Mouse (Mus musculus): Measurements from ENCODE around the gene St8sia1. TPM values are rescaled to one million over a fixed set of nuclear protein-coding genes. Genes with fewer than 3 reads are reported as not detected.

Gene St8sia1
- polyA plus RNA-seq, 1 experiment from 2014 or later: 1.4 TPM

DNA sequence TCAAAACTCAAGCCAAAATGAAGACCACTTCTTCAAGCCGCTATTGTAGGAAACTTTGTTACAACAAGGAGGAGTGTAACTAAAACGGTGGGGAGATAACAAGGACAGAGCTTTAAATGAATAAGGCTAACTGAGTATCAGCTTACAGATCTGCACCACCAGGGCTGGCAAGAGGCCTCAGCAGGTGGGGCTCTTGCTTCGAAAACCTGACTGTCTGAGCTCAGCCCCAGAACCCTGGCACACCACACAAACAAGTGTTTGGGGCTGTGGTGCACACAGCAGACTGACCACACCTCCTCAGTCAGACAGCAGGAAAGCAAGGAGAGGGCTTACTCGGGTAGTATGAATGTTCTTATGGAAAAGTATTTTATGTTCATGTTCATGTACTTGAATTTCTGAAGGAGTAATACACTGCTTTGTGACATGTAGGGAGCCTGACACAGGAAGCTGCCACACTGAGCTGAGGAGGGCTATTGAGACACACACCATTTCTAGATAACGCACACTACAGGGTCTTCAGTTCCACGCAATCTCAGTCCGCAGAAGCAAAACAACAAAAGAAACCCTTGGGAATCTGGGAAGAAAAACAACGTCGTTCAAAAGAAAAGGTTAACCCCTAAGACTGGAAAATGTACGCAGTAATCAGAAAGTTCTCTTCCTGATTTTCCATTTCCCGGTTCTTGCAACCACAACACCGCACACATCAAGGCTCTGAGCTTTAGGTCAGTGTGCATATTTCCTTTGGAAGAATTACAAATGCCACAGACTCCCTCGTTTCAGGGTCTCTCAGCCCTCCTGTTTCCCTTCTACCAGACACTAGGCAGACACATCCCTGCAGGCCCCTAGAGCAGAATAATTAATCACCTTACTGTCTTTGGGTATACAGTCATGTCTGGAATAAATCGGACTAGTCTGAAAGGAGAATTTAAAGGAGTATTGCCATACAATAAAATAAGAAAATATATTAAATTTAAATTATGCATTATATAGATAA, 29.8 kb upstream of the St8sia1 start:
- H3K4me2 ChIP-seq (ENCODE audit: low read depth, low read length): 0 out of 2 replicates have a peak overlapping the region, but pooled peaks have one; percentile 22
- H3K27ac ChIP-seq (ENCODE audit: low read length): peak overlapping the region; percentile 11; the same call in 1 of the 2 replicates
- H3K4me1 ChIP-seq (ENCODE audit: control insufficient read depth, insufficient read depth, low read length): peaks cover 10% of the 10 kb centered on the region
- 25% methylated on average over 14 of the region's 14 CpGs for WGBS
- no peak overlapping the region for H3K9ac ChIP-seq (ENCODE audit: low read depth, low read length)
- H3K27me3 ChIP-seq (replicated peaks; ENCODE audit: control insufficient read depth, insufficient read depth, low read length): no peaks in the 10 kb centered on the region
- no peaks in the 10 kb centered on the region for H3K36me3 ChIP-seq (ENCODE audit: control insufficient read depth, insufficient read depth, low read length)
- ATAC-seq: peak; percentile 55
- H3K9me3 ChIP-seq (ENCODE audit: control insufficient read depth, low read length): no peaks in the 10 kb centered on the region
- no peak overlapping the region for H3K4me3 ChIP-seq (ENCODE audit: low read length)

DNA sequence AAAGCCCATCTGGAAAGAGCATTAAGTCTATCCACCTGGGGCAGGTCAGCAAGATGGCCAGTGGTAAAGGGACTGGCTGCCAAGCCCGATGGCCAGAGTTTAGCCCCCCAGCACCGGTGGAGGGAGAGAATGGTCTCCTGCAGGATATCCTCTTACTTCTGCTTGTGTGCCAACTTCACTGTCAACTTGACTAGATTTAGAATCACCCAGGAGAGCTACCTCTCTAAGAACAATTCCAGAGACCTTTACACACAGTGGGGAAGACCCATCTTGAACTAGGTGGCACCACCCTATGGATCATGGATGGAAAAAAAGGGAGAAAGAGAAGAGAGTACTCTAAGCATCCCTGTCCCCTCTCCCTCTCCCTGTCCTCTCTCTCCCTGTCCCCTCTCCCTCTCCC, 28.7 kb upstream of the St8sia1 start:
- H3K4me2 ChIP-seq (ENCODE audit: low read depth, low read length): no peak overlapping the region
- H3K4me3 ChIP-seq (ENCODE audit: low read length): no peak overlapping the region
- no peak for ATAC-seq
- H3K27ac ChIP-seq (ENCODE audit: low read length): no peak overlapping the region
- H3K9me3 ChIP-seq (ENCODE audit: control insufficient read depth, low read length): no peaks in the 10 kb centered on the region
- 69% methylated on average over 2 of the region's 2 CpGs for WGBS
- no peaks in the 10 kb centered on the region for H3K36me3 ChIP-seq (ENCODE audit: control insufficient read depth, insufficient read depth, low read length)
- no peaks in the 10 kb centered on the region for H3K27me3 ChIP-seq (replicated peaks; ENCODE audit: control insufficient read depth, insufficient read depth, low read length)
- no peak overlapping the region for H3K9ac ChIP-seq (ENCODE audit: low read depth, low read length)
- peaks cover 10% of the 10 kb centered on the region for H3K4me1 ChIP-seq (ENCODE audit: control insufficient read depth, insufficient read depth, low read length)

DNA sequence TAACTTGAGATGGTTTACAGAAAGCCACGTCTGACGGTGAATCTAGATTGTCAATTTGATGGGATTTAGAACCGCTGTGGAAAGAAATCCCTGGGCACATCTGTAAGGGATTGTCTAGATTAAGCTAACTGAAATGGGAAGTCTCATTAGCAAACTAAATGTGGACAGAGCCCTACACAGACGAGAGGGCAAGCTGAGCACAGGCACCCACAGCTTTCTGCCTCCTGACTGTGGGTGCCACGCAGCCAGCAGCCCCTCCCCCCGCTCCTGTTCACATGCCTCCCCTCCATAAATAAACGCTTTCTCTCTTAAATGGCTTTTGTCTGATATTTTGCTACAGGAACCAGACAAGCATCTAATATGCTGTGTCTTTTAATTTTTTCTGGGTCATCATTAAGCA, 27.8 kb upstream of the St8sia1 start:
- peaks cover 10% of the 10 kb centered on the region for H3K4me1 ChIP-seq (ENCODE audit: control insufficient read depth, insufficient read depth, low read length)
- H3K4me3 ChIP-seq (ENCODE audit: low read length): no peak overlapping the region
- no peaks in the 10 kb centered on the region for H3K9me3 ChIP-seq (ENCODE audit: control insufficient read depth, low read length)
- H3K36me3 ChIP-seq (ENCODE audit: control insufficient read depth, insufficient read depth, low read length): no peaks in the 10 kb centered on the region
- no peaks in the 10 kb centered on the region for H3K27me3 ChIP-seq (replicated peaks; ENCODE audit: control insufficient read depth, insufficient read depth, low read length)
- 49% methylated on average over 7 of the region's 7 CpGs for WGBS
- no peak overlapping the region for H3K9ac ChIP-seq (ENCODE audit: low read depth, low read length)
- no peak overlapping the region for H3K4me2 ChIP-seq (ENCODE audit: low read depth, low read length)
- no peak for ATAC-seq
- no peak overlapping the region for H3K27ac ChIP-seq (ENCODE audit: low read length)

DNA sequence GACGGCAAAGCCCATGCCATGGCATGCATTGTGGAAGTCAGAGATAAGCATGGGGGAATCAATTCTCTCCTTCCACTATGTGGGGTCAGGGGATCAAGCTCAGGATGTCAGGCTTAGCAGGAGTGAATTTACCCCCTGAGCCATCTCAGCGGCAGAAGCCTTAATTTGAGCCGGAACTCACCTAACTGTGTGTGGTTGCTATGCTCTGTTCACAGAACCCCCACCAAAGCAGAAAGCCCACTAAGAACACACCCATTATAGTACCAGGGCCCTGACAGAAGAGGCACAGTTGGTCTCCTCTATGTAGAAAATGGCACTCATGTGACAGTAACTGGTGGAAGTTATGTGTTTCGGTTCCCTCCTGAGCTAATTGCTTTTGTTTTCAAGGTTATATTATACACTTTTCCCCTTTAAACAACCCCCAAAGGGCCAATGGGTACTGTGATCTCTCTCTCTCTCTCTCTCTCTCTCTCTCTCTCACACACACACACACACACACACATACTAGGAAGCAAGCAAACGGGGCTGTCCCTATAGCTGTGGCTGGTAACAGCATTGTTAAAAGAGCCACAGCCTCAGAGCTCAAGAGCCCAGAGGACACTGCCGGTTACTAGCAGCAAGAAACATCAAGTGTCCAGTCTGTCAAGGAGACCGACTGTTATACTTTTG, 27.3 kb upstream of the St8sia1 start:
- Histone ChIP-seq H3K9ac (ENCODE audit: low read depth, low read length) (no peak overlapping the region), H3K9me3 (ENCODE audit: control insufficient read depth, low read length) (no peaks in the 10 kb centered on the region), H3K4me2 (ENCODE audit: low read depth, low read length) (no peak overlapping the region), H3K27ac (ENCODE audit: low read length) (no peak overlapping the region), H3K36me3 (ENCODE audit: control insufficient read depth, insufficient read depth, low read length) (no peaks in the 10 kb centered on the region), H3K4me1 (ENCODE audit: control insufficient read depth, insufficient read depth, low read length) (peaks cover 10% of the 10 kb centered on the region), H3K27me3 (replicated peaks; ENCODE audit: control insufficient read depth, insufficient read depth, low read length) (no peaks in the 10 kb centered on the region), H3K4me3 (ENCODE audit: low read length) (no peak overlapping the region)
- 47% methylated on average over 7 of the region's 7 CpGs for WGBS
- ATAC-seq: no peak

DNA sequence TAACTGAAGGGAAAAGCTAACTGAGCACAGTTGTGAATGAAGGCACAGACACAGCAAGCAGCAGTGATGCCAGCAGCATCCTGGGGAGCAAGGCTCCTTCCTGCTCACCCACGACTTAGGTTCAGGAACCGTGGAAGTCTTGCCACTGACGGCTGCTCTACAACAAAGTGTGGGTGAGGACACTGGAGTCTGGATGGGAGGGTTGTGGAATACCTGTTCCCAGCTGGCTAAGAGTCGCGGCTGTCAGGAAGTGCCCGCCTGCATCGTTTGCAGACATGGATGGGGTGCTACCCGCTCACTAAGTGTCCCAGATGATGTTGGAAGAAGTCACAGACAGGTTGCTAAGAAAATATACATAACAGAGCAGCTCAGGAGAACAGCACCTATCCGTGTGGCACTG, 26.3 kb upstream of the St8sia1 start:
- WGBS: 73% methylated on average over 9 of the region's 9 CpGs
- Histone ChIP-seq H3K4me2 (ENCODE audit: low read depth, low read length) (no peak overlapping the region), H3K9ac (ENCODE audit: low read depth, low read length) (no peak overlapping the region), H3K9me3 (ENCODE audit: control insufficient read depth, low read length) (no peaks in the 10 kb centered on the region), H3K4me1 (ENCODE audit: control insufficient read depth, insufficient read depth, low read length) (peaks cover 10% of the 10 kb centered on the region), H3K4me3 (ENCODE audit: low read length) (no peak overlapping the region), H3K36me3 (ENCODE audit: control insufficient read depth, insufficient read depth, low read length) (no peaks in the 10 kb centered on the region), H3K27me3 (replicated peaks; ENCODE audit: control insufficient read depth, insufficient read depth, low read length) (no peaks in the 10 kb centered on the region), H3K27ac (ENCODE audit: low read length) (no peak overlapping the region)
- no peak for ATAC-seq

DNA sequence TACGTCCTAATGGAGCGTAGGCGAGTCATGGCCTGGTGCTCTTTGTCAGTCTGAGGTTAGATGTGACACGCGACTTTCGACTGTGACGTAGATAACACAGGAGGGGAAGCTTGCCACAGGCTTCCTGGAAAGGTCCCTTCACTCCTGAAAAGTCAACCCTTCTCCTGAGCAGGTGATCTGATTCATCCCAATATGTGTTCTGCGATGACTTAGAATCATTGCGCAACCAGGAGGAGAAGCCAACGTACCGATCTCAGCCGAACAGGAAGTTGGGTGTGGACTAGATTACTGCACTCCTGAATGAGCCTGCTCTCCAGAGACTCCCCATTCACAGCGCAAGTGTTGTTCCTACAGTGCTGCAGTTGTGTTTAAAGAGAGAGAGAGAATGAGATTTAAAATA, 25.2 kb upstream of the St8sia1 start:
- ATAC-seq: peak; percentile 38; the same call in 1 of the 2 replicates
- H3K4me3 ChIP-seq (ENCODE audit: low read length): no peak overlapping the region
- no peaks in the 10 kb centered on the region for H3K27me3 ChIP-seq (replicated peaks; ENCODE audit: control insufficient read depth, insufficient read depth, low read length)
- no peak overlapping the region for H3K4me2 ChIP-seq (ENCODE audit: low read depth, low read length)
- no peak overlapping the region for H3K27ac ChIP-seq (ENCODE audit: low read length)
- WGBS: 75% methylated on average over 13 of the region's 13 CpGs
- peaks cover 6% of the 10 kb centered on the region for H3K4me1 ChIP-seq (ENCODE audit: control insufficient read depth, insufficient read depth, low read length)
- no peak overlapping the region for H3K9ac ChIP-seq (ENCODE audit: low read depth, low read length)
- no peaks in the 10 kb centered on the region for H3K9me3 ChIP-seq (ENCODE audit: control insufficient read depth, low read length)
- H3K36me3 ChIP-seq (ENCODE audit: control insufficient read depth, insufficient read depth, low read length): no peaks in the 10 kb centered on the region

DNA sequence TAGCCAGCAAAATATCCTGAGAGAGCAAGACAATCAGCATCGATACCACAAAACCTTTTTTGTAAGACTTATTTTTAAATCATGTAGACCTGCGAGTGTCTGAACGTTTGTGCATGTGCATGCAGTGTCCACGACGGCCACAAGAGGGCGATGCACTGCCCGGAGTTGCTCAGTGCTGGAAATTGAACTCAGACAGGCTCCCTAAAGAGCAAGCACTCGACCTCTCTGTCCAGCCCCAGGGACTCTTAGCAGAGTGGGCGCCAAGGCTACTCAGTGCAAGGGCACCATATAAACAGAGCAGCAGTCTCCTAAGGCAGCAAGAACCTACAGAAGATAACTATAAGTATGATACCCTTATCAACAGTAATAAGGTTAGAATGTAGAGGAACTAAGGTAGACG, 24.5 kb upstream of the St8sia1 start:
- H3K4me3 ChIP-seq (ENCODE audit: low read length): no peak overlapping the region
- H3K27ac ChIP-seq (ENCODE audit: low read length): no peak overlapping the region
- no peak for ATAC-seq
- H3K9me3 ChIP-seq (ENCODE audit: control insufficient read depth, low read length): no peaks in the 10 kb centered on the region
- H3K4me1 ChIP-seq (ENCODE audit: control insufficient read depth, insufficient read depth, low read length): peaks cover 2% of the 10 kb centered on the region
- H3K27me3 ChIP-seq (replicated peaks; ENCODE audit: control insufficient read depth, insufficient read depth, low read length): no peaks in the 10 kb centered on the region
- no peak overlapping the region for H3K9ac ChIP-seq (ENCODE audit: low read depth, low read length)
- no peaks in the 10 kb centered on the region for H3K36me3 ChIP-seq (ENCODE audit: control insufficient read depth, insufficient read depth, low read length)
- H3K4me2 ChIP-seq (ENCODE audit: low read depth, low read length): no peak overlapping the region
- 29% methylated on average over 10 of the region's 10 CpGs for WGBS

DNA sequence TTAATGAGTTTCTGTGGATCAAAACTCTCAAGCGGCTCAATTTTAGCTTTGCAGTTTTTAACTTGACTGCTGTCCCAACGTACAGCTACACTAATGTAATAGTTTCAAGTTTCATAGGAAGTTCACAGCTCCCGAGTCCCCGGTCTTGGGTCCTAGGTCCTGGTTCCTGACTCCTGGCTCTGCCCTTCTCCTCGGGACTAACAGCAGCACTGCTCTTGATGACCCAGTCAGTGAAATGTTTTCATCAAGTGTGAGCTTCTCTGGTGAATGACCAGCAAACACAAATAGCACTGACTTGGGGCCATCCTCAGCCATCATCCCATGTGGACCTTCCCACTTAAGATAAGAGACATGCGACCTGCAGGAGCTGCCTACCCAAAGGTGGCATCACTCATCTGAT, 24.0 kb upstream of the St8sia1 start:
- no peaks in the 10 kb centered on the region for H3K4me1 ChIP-seq (ENCODE audit: control insufficient read depth, insufficient read depth, low read length)
- H3K27ac ChIP-seq (ENCODE audit: low read length): no peak overlapping the region
- no peak overlapping the region for H3K9ac ChIP-seq (ENCODE audit: low read depth, low read length)
- no peak overlapping the region for H3K4me2 ChIP-seq (ENCODE audit: low read depth, low read length)
- H3K4me3 ChIP-seq (ENCODE audit: low read length): no peak overlapping the region
- no peaks in the 10 kb centered on the region for H3K36me3 ChIP-seq (ENCODE audit: control insufficient read depth, insufficient read depth, low read length)
- no peaks in the 10 kb centered on the region for H3K27me3 ChIP-seq (replicated peaks; ENCODE audit: control insufficient read depth, insufficient read depth, low read length)
- 75% methylated on average over 6 of the region's 6 CpGs for WGBS
- no peaks in the 10 kb centered on the region for H3K9me3 ChIP-seq (ENCODE audit: control insufficient read depth, low read length)
- no peak for ATAC-seq

DNA sequence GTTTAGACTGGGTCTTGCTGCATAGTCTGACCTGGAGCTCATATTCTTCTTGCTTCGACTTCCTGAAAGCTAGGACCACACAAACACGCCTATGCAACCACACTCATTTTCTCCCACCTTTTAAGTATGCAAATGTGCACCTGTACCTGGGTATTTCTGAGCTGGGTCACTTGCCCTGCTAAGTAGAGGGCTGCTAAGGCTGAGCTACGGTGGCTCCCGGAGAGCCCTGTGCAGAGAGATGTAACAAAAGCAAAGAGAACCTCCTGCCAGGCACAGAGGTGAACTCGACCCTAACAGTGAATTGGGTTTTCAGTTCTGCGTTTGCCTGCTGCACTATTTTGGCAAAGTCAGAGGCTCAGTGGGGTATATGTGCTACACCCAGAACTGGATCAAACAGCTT, 23.4 kb upstream of the St8sia1 start:
- no peaks in the 10 kb centered on the region for H3K27me3 ChIP-seq (replicated peaks; ENCODE audit: control insufficient read depth, insufficient read depth, low read length)
- 67% methylated on average over 6 of the region's 6 CpGs for WGBS

More for the DNA sequence above, 23.4 kb upstream of the St8sia1 start:
- no peaks in the 10 kb centered on the region for H3K9me3 ChIP-seq (ENCODE audit: control insufficient read depth, low read length)
- no peak overlapping the region for H3K27ac ChIP-seq (ENCODE audit: low read length)
- H3K4me3 ChIP-seq (ENCODE audit: low read length): no peak overlapping the region
- no peaks in the 10 kb centered on the region for H3K4me1 ChIP-seq (ENCODE audit: control insufficient read depth, insufficient read depth, low read length)
- no peaks in the 10 kb centered on the region for H3K36me3 ChIP-seq (ENCODE audit: control insufficient read depth, insufficient read depth, low read length)
- H3K9ac ChIP-seq (ENCODE audit: low read depth, low read length): no peak overlapping the region
- no peak overlapping the region for H3K4me2 ChIP-seq (ENCODE audit: low read depth, low read length)
- no peak for ATAC-seq

All from intestine, embryonic 16.5 days (tissue).